Mouse (Mus musculus) intestine, embryonic 16.5 days (tissue): ENCODE measurements at regions not wholly inside any gene's neighbourhood (a gene's known extent, or its start where the extent isn't known, plus 50 kb on each side); places are given as distances from the start of the nearest gene placed in this dataset.
A peak's percentile ranks its signal among the peaks of the same experiment; 100 is the strongest.

Experiments
- ATAC-seq: fragments of 200-750 bp; cut with Nextera tagmentation; 2 replicates; pipeline ENCODE4 v1.8.0; 2017; ENCODE audit warnings: moderate TSS enrichment, moderate library complexity
- H3K27ac ChIP-seq: fragments of 300-500 bp; sonication (generic); 2 replicates; pipeline ENCODE4 v1.5.1; 2014; ENCODE audit warnings: mild to moderate bottlenecking, low read length
- H3K27me3 ChIP-seq: fragments of 300-500 bp; sonication (generic); replicated peaks from 2 replicates; pipeline ENCODE4 v1.6.1; 2014; ENCODE audit warnings: low read length, control low read depth, mixed read lengths; ENCODE audit not compliant: control insufficient read depth, insufficient read depth
- H3K36me3 ChIP-seq: fragments of 300-500 bp; sonication (generic); 2 replicates; pipeline ENCODE4 v1.6.1; 2014; ENCODE audit warnings: low read length, control low read depth; ENCODE audit not compliant: control insufficient read depth, insufficient read depth
- H3K4me1 ChIP-seq: fragments of 300-500 bp; sonication (generic); 2 replicates; pipeline ENCODE4 v1.6.1; 2014; ENCODE audit warnings: low read length, control low read depth, mixed read lengths; ENCODE audit not compliant: control insufficient read depth, insufficient read depth
- H3K4me2 ChIP-seq: fragments of 300-500 bp; sonication (generic); 2 replicates; pipeline ENCODE4 v1.6.1; 2014; ENCODE audit warnings: low read depth, low read length, control low read depth
- H3K4me3 ChIP-seq: fragments of 300-500 bp; sonication (generic); 2 replicates; pipeline ENCODE4 v1.5.1; 2014; ENCODE audit warnings: mild to moderate bottlenecking, low read length
- H3K9ac ChIP-seq: fragments of 300-500 bp; sonication (generic); 2 replicates; pipeline ENCODE4 v1.6.1; 2014; ENCODE audit warnings: low read depth, low read length
- H3K9me3 ChIP-seq: fragments of 300-500 bp; sonication (generic); 2 replicates; pipeline ENCODE4 v1.6.1; 2016; ENCODE audit warnings: low read length, control low read depth; ENCODE audit not compliant: control insufficient read depth
- WGBS: fragments of 180-500 bp; shearing (Covaris S2); extraction: QIAGEN DNeasy Blood & Tissue Kit; methylation state at CpG from one replicate; pipeline ENCODE4 v1.1.7; 2014; 5-methylcytosine and 5-hydroxymethylcytosine counted together

- no peak overlapping the region for H3K9ac ChIP-seq
- WGBS, result 40% methylated on average over 2 of the region's 2 CpGs
- peaks cover 9% of the 10 kb centered on the region for H3K4me1 ChIP-seq
- no peak overlapping the region for H3K4me3 ChIP-seq
- H3K4me2 ChIP-seq, result no peak overlapping the region
- H3K9me3 ChIP-seq, result no peaks in the 10 kb centered on the region
- H3K27ac ChIP-seq, result no peak overlapping the region
- no peaks in the 10 kb centered on the region for H3K36me3 ChIP-seq
- ATAC-seq, result no peak; the same call in 1 of the 2 replicates
- no peaks in the 10 kb centered on the region for H3K27me3 ChIP-seq
Observed at GRCm38 (mm10) chr10:62055408-62055807, 76.5 kb upstream of the Col13a1 start.

- H3K9ac ChIP-seq, result no peak overlapping the region
- H3K4me1 ChIP-seq, result peaks cover 2% of the 10 kb centered on the region; the same call in 1 of the 2 replicates
- 31% methylated on average over 3 of the region's 3 CpGs for WGBS
- H3K27me3 ChIP-seq, result no peaks in the 10 kb centered on the region
- H3K36me3 ChIP-seq, result no peaks in the 10 kb centered on the region
- H3K4me3 ChIP-seq, result no peak overlapping the region
- H3K9me3 ChIP-seq, result no peaks in the 10 kb centered on the region
- H3K27ac ChIP-seq, result no peak overlapping the region
- H3K4me2 ChIP-seq, result no peak overlapping the region
- no peak for ATAC-seq
Observed at GRCm38 (mm10) chr10:62049782-62050192, 70.9 kb upstream of the Col13a1 start.

GRCm38 (mm10) chr10:62044408-62044807, 65.5 kb upstream of the Col13a1 start:
- Histone ChIP-seq H3K4me3 (no peak overlapping the region), H3K27ac (no peak overlapping the region), H3K9me3 (peaks cover 7% of the 10 kb centered on the region; the same call in 1 of the 2 replicates), H3K9ac (no peak overlapping the region), H3K27me3 (no peaks in the 10 kb centered on the region), H3K4me2 (no peak overlapping the region), H3K4me1 (no peaks in the 10 kb centered on the region), H3K36me3 (no peaks in the 10 kb centered on the region)
- 53% methylated on average over 3 of the region's 3 CpGs for WGBS
- ATAC-seq, result no peak

- H3K27me3 ChIP-seq, result no peaks in the 10 kb centered on the region
- 91% methylated on average over 8 of the region's 8 CpGs for WGBS
- ATAC-seq, result no peak
Observed at GRCm38 (mm10) chr10:62039915-62040314, 61.0 kb upstream of the Col13a1 start.

GRCm38 (mm10) chr10:62038656-62039055, 59.7 kb upstream of the Col13a1 start:
- H3K9ac ChIP-seq, result no peak overlapping the region
- WGBS, result 88% methylated on average over 1 of the region's 1 CpGs
- no peaks in the 10 kb centered on the region for H3K27me3 ChIP-seq
- no peak overlapping the region for H3K4me3 ChIP-seq
- H3K27ac ChIP-seq, result no peak overlapping the region
- peaks cover 7% of the 10 kb centered on the region; the same call in 1 of the 2 replicates for H3K9me3 ChIP-seq
- no peaks in the 10 kb centered on the region for H3K4me1 ChIP-seq
- no peak for ATAC-seq
- H3K36me3 ChIP-seq, result no peaks in the 10 kb centered on the region
- H3K4me2 ChIP-seq, result no peak overlapping the region

More at GRCm38 (mm10) chr10:62039915-62040314, 61.0 kb upstream of the Col13a1 start:
- Histone ChIP-seq H3K4me3 (no peak overlapping the region), H3K9ac (no peak overlapping the region), H3K4me2 (no peak overlapping the region), H3K4me1 (no peaks in the 10 kb centered on the region), H3K27ac (no peak overlapping the region), H3K36me3 (no peaks in the 10 kb centered on the region), H3K9me3 (peaks cover 7% of the 10 kb centered on the region; the same call in 1 of the 2 replicates)

GRCm38 (mm10) chr10:62037402-62038199, 58.7 kb upstream of the Col13a1 start:
- H3K4me3 ChIP-seq, result no peak overlapping the region
- peak; percentile 82 for ATAC-seq
- H3K4me2 ChIP-seq, result no peak overlapping the region
- no peaks in the 10 kb centered on the region for H3K36me3 ChIP-seq
- H3K27ac ChIP-seq, result 0 out of 2 replicates have a peak overlapping the region, but pooled peaks have one; percentile 59
- peaks cover 7% of the 10 kb centered on the region; the same call in 1 of the 2 replicates for H3K9me3 ChIP-seq
- no peaks in the 10 kb centered on the region for H3K4me1 ChIP-seq
- H3K27me3 ChIP-seq, result no peaks in the 10 kb centered on the region
- WGBS, result 55% methylated on average over 9 of the region's 9 CpGs
- H3K9ac ChIP-seq, result no peak overlapping the region

GRCm38 (mm10) chr10:62036815-62037214, 57.9 kb upstream of the Col13a1 start:
- H3K27ac ChIP-seq, result no peak overlapping the region
- H3K4me3 ChIP-seq, result no peak overlapping the region
- H3K36me3 ChIP-seq, result no peaks in the 10 kb centered on the region
- 56% methylated on average over 1 of the region's 1 CpGs for WGBS
- no peaks in the 10 kb centered on the region for H3K27me3 ChIP-seq
- no peak overlapping the region for H3K4me2 ChIP-seq
- H3K9ac ChIP-seq, result no peak overlapping the region
- no peaks in the 10 kb centered on the region for H3K4me1 ChIP-seq
- no peak for ATAC-seq
- H3K9me3 ChIP-seq, result peaks cover 7% of the 10 kb centered on the region; the same call in 1 of the 2 replicates

GRCm38 (mm10) chr10:62034291-62034690, 55.4 kb upstream of the Col13a1 start:
- H3K27me3 ChIP-seq, result no peaks in the 10 kb centered on the region
- H3K4me3 ChIP-seq, result no peak overlapping the region
- H3K9ac ChIP-seq, result no peak overlapping the region
- 78% methylated on average over 6 of the region's 6 CpGs for WGBS
- H3K36me3 ChIP-seq, result no peaks in the 10 kb centered on the region
- no peaks in the 10 kb centered on the region for H3K4me1 ChIP-seq
- no peak overlapping the region for H3K4me2 ChIP-seq
- no peak for ATAC-seq
- no peak overlapping the region for H3K27ac ChIP-seq
- no peaks in the 10 kb centered on the region for H3K9me3 ChIP-seq

GRCm38 (mm10) chr10:62033748-62034147, 54.8 kb upstream of the Col13a1 start:
- Histone ChIP-seq H3K27ac (no peak overlapping the region), H3K4me2 (no peak overlapping the region), H3K36me3 (no peaks in the 10 kb centered on the region), H3K4me3 (no peak overlapping the region), H3K27me3 (no peaks in the 10 kb centered on the region), H3K4me1 (no peaks in the 10 kb centered on the region), H3K9me3 (no peaks in the 10 kb centered on the region), H3K9ac (no peak overlapping the region)
- ATAC-seq, result no peak
- 84% methylated on average over 5 of the region's 5 CpGs for WGBS
